27 mouse cellular contexts compared by ENCODE assay signal in genomic region chr3:56810548-56811071, GRCm38 (mm10).
DNase-seq lines count a peak whose midpoint lies in the region; ATAC-seq lines count a peak whose summit lies in the region.
"Had no signal": no experiment of that assay in that cellular context is flagged by ENCODE, and none has a peak within 500 bp of the region (broad histone marks: within the 10 kb centered on the region; RNA-seq: fewer than 3 reads in every experiment).

No protein-coding gene starts in this region.

- no peaks in the 10 kb centered on the region for H3K36me3 ChIP-seq in hindbrain, embryonic 13.5 days
- H3K36me3 ChIP-seq in hindbrain, embryonic 11.5 days (ENCODE audit: control insufficient read depth, insufficient read depth, low read length): no peaks in the 10 kb centered on the region
- no peaks in the 10 kb centered on the region for H3K36me3 ChIP-seq in neural tube, embryonic 14.5 days (ENCODE audit: control insufficient read depth, insufficient read depth, low read length)
- no peaks in the 10 kb centered on the region for H3K36me3 ChIP-seq in neural tube, embryonic 15.5 days
- H3K36me3 ChIP-seq: kidney, embryonic 15.5 days; limb, embryonic 10.5 days; limb, embryonic 15.5 days; liver, embryonic 13.5 days had no signal

- no peak for DNase-seq in hindbrain, embryonic 11.5 days (ENCODE audit: low spot score)
- peak; percentile 40 to 69 for DNase-seq in layer of hippocampus, adult 18-20 months (ENCODE audit: low spot score in 2 of 2)
- DNase-seq in layer of hippocampus, postnatal 10 days (ENCODE audit: low spot score in 2 of 2): no peak
- DNase-seq: adrenal gland, adult 8-10 months; cerebellum, adult 11 months; cerebellum, adult 9-10 months; cerebellum, postnatal 36 days; gastrocnemius, postnatal 14 days; heart, postnatal 14 days; kidney, adult 18-20 months; kidney, postnatal 25 days; liver, embryonic 13.5 days; lung, adult 18-20 months; lung, postnatal 4 days; thymus, postnatal 4 days had no signal

- no peaks in the 10 kb centered on the region for H3K9me3 ChIP-seq in hindbrain, embryonic 13.5 days
- H3K9me3 ChIP-seq in hindbrain, embryonic 11.5 days (ENCODE audit: control insufficient read depth, low read length): no peaks in the 10 kb centered on the region
- H3K9me3 ChIP-seq in neural tube, embryonic 14.5 days (ENCODE audit: control insufficient read depth, low read length): no peaks in the 10 kb centered on the region
- no peaks in the 10 kb centered on the region for H3K9me3 ChIP-seq in neural tube, embryonic 15.5 days (replicated peaks)
- H3K9me3 ChIP-seq: kidney, embryonic 15.5 days; limb, embryonic 10.5 days; limb, embryonic 15.5 days; liver, embryonic 13.5 days had no signal

- H3K4me3 ChIP-seq in hindbrain, embryonic 13.5 days: no peak overlapping the region
- no peak overlapping the region for H3K4me3 ChIP-seq in hindbrain, embryonic 11.5 days (ENCODE audit: low read depth, low read length)
- no peak overlapping the region for H3K4me3 ChIP-seq in neural tube, embryonic 14.5 days (ENCODE audit: low read depth, low read length)
- H3K4me3 ChIP-seq in neural tube, embryonic 15.5 days (replicated peaks): no peak overlapping the region
- H3K4me3 ChIP-seq: kidney, embryonic 15.5 days; limb, embryonic 10.5 days; limb, embryonic 15.5 days; liver, embryonic 13.5 days had no signal

- ATAC-seq in hindbrain, embryonic 13.5 days (ENCODE audit: low FRiP score): peak; percentile 61
- no peak for ATAC-seq in hindbrain, embryonic 11.5 days (ENCODE audit: low FRiP score)
- ATAC-seq in neural tube, embryonic 14.5 days (ENCODE audit: low read depth): peak; percentile 79; the same call in 1 of the 2 replicates
- ATAC-seq in neural tube, embryonic 15.5 days (ENCODE audit: low FRiP score): no peak
- no peak for ATAC-seq in erythroblast, adult 5-6 weeks (replicated peaks; ENCODE audit: low FRiP score, poor library complexity, severe bottlenecking)
- no peak for ATAC-seq in megakaryocyte progenitor cell, adult 5-6 weeks (replicated peaks; ENCODE audit: poor library complexity)
- ATAC-seq: activated CD4-positive, CD25-positive, alpha-beta regulatory T cell, adult 4 months; forebrain, embryonic 14.5 days; lung, postnatal 0 days had no signal

- H3K9ac ChIP-seq in hindbrain, embryonic 13.5 days: no peak overlapping the region
- H3K9ac ChIP-seq in hindbrain, embryonic 11.5 days (ENCODE audit: low read depth, low read length): no peak overlapping the region
- H3K9ac ChIP-seq in neural tube, embryonic 14.5 days (replicated peaks; ENCODE audit: low read depth, low read length): no peak overlapping the region
- no peak overlapping the region for H3K9ac ChIP-seq in neural tube, embryonic 15.5 days (replicated peaks)
- H3K9ac ChIP-seq: kidney, embryonic 15.5 days; limb, embryonic 15.5 days; liver, embryonic 13.5 days had no signal

- 70% methylated on average over 1 of the region's 1 CpGs for WGBS in hindbrain, embryonic 13.5 days
- 95% methylated on average over 1 of the region's 1 CpGs for whole genome bisulfite sequencing in hindbrain, embryonic 11.5 days
- 55% methylated on average over 1 of the region's 1 CpGs for WGBS in neural tube, embryonic 14.5 days
- WGBS in neural tube, embryonic 15.5 days: 64% methylated on average over 1 of the region's 1 CpGs

- H3K27ac ChIP-seq in hindbrain, embryonic 13.5 days: no peak overlapping the region
- H3K27ac ChIP-seq in hindbrain, embryonic 11.5 days (ENCODE audit: low read depth, low read length): no peak overlapping the region
- H3K27ac ChIP-seq in neural tube, embryonic 14.5 days (ENCODE audit: low read depth, low read length): no peak overlapping the region
- H3K27ac ChIP-seq in neural tube, embryonic 15.5 days (replicated peaks): no peak overlapping the region
- H3K27ac ChIP-seq: kidney, embryonic 15.5 days; limb, embryonic 10.5 days; limb, embryonic 15.5 days; liver, embryonic 13.5 days had no signal

- H3K4me2 ChIP-seq in hindbrain, embryonic 13.5 days: no peak overlapping the region
- H3K4me2 ChIP-seq in hindbrain, embryonic 11.5 days (replicated peaks; ENCODE audit: low read depth, low read length): no peak overlapping the region
- no peak overlapping the region for H3K4me2 ChIP-seq in neural tube, embryonic 14.5 days (ENCODE audit: low read depth, low read length)
- H3K4me2 ChIP-seq in neural tube, embryonic 15.5 days: no peak overlapping the region
- H3K4me2 ChIP-seq: kidney, embryonic 15.5 days; limb, embryonic 15.5 days; liver, embryonic 13.5 days had no signal

- no peaks in the 10 kb centered on the region for H3K27me3 ChIP-seq in hindbrain, embryonic 13.5 days
- no peaks in the 10 kb centered on the region for H3K27me3 ChIP-seq in hindbrain, embryonic 11.5 days (ENCODE audit: control insufficient read depth, insufficient read depth, low read length)
- no peaks in the 10 kb centered on the region for H3K27me3 ChIP-seq in neural tube, embryonic 14.5 days (ENCODE audit: control insufficient read depth, insufficient read depth, low read length)
- H3K27me3 ChIP-seq in neural tube, embryonic 15.5 days (replicated peaks): no peaks in the 10 kb centered on the region
- H3K27me3 ChIP-seq: CH12.LX; kidney, embryonic 15.5 days; limb, embryonic 15.5 days; liver, embryonic 13.5 days had no signal

- no peaks in the 10 kb centered on the region for H3K4me1 ChIP-seq in hindbrain, embryonic 13.5 days (replicated peaks)
- H3K4me1 ChIP-seq in hindbrain, embryonic 11.5 days (replicated peaks; ENCODE audit: control insufficient read depth, insufficient read depth, low read length): no peaks in the 10 kb centered on the region
- H3K4me1 ChIP-seq in neural tube, embryonic 14.5 days (ENCODE audit: control insufficient read depth, insufficient read depth, low read length): no peaks in the 10 kb centered on the region
- peaks cover 4% of the 10 kb centered on the region; the same call in 1 of the 2 replicates for H3K4me1 ChIP-seq in neural tube, embryonic 15.5 days
- H3K4me1 ChIP-seq: kidney, embryonic 15.5 days; limb, embryonic 10.5 days; limb, embryonic 15.5 days; liver, embryonic 13.5 days had no signal

Comparison
In these comparisons a context has a peak if more than half of its experiments do, and no peak if none do; other contexts are left out.
1. ATAC-seq: peak in hindbrain, embryonic 13.5 days (single experiment) and neural tube, embryonic 14.5 days (single experiment); none in hindbrain, embryonic 11.5 days (single experiment), neural tube, embryonic 15.5 days (single experiment), erythroblast, adult 5-6 weeks (single experiment) and megakaryocyte progenitor cell, adult 5-6 weeks (single experiment).
2. DNase-seq: peak in layer of hippocampus, adult 18-20 months (2 of 2); none in hindbrain, embryonic 11.5 days (single experiment) and layer of hippocampus, postnatal 10 days (0 of 2).